Mouse (Mus musculus) cortical plate, adult 2 months (tissue): ENCODE data around the gene Ttc7b. TPM values are rescaled to one million over a fixed set of nuclear protein-coding genes. Genes with fewer than 3 reads are reported as not detected.

ENCODE experiments used
- H3K27ac ChIP-seq: fragments of 200-500 bp; 2 replicates; pipeline ENCODE4 v1.5.1; 2012; ENCODE audit warnings: low read length, control low read depth, inconsistent platforms; ENCODE audit not compliant: insufficient read depth
- H3K4me1 ChIP-seq: fragments of 200-500 bp; 2 replicates; pipeline ENCODE4 v1.6.1; 2011; ENCODE audit warnings: low read length; ENCODE audit not compliant: control insufficient read depth, insufficient read depth
- H3K4me3 ChIP-seq: fragments of 200-500 bp; 2 replicates; pipeline ENCODE4 v1.5.1; 2011; ENCODE audit warnings: mild to moderate bottlenecking, low read length, control low read depth; ENCODE audit not compliant: insufficient read depth
- CTCF ChIP-seq: fragments of 200-500 bp; IDR thresholded peaks from 2 replicates; pipeline ENCODE4 v1.5.1; 2011; ENCODE audit warnings: mild to moderate bottlenecking, control low read depth, low read length; ENCODE audit not compliant: insufficient read depth; ENCODE audit errors: extremely low read depth
- POLR2A ChIP-seq: fragments of 200-500 bp; IDR thresholded peaks from 2 replicates; pipeline ENCODE4 v1.6.1; 2011; ENCODE audit warnings: mild to moderate bottlenecking, low read length, control low read depth; ENCODE audit not compliant: insufficient read depth; ENCODE audit errors: extremely low read depth
- polyA plus RNA-seq: library from polyadenylated mRNA; depleted of rRNA; stranded (reverse); fragments of >200 nt; gene quantifications from 2 replicates; pipeline ENCODE4 v1.2.3, GENCODE M21; 2012

The Ttc7b gene
- polyA plus RNA-seq, 1 experiment = 221 TPM

GRCm38 (mm10) chr12:100445686-100446085 is 74.9 kb downstream of the Ttc7b start:
- H3K4me3 ChIP-seq = no peak overlapping the region
- no peak for TF ChIP-seq POLR2A
- no peak for TF ChIP-seq CTCF
- 0 out of 2 replicates have a peak overlapping the region, but pooled peaks have one; percentile 19 for H3K27ac ChIP-seq
- peaks cover 15% of the 10 kb centered on the region for H3K4me1 ChIP-seq

- TF ChIP-seq POLR2A (no peak), CTCF (no peak)
- Histone ChIP-seq H3K4me3 (no peak overlapping the region), H3K4me1 (peaks cover 16% of the 10 kb centered on the region), H3K27ac (no peak overlapping the region)
Measured at GRCm38 (mm10) chr12:100445271-100445670, 75.4 kb downstream of the Ttc7b start.

- Histone ChIP-seq H3K4me1 (peaks cover 17% of the 10 kb centered on the region), H3K4me3 (no peak overlapping the region), H3K27ac (no peak overlapping the region)
- no peak for TF ChIP-seq CTCF
- no peak for TF ChIP-seq POLR2A
Measured at GRCm38 (mm10) chr12:100444671-100445165, 75.9 kb downstream of the Ttc7b start.

- Histone ChIP-seq H3K4me3 (no peak overlapping the region), H3K4me1 (peaks cover 21% of the 10 kb centered on the region), H3K27ac (no peak overlapping the region)
- no peak for TF ChIP-seq CTCF
Measured at GRCm38 (mm10) chr12:100443452-100443851, 77.2 kb downstream of the Ttc7b start.

GRCm38 (mm10) chr12:100441609-100442008 is 79.0 kb downstream of the Ttc7b start:
- TF ChIP-seq CTCF (no peak), POLR2A (no peak)
- H3K27ac ChIP-seq = no peak overlapping the region
- H3K4me3 ChIP-seq = no peak overlapping the region
- peaks cover 23% of the 10 kb centered on the region for H3K4me1 ChIP-seq

- TF ChIP-seq POLR2A = no peak
- no peak for TF ChIP-seq CTCF
- Histone ChIP-seq H3K4me1 (peaks cover 18% of the 10 kb centered on the region), H3K27ac (no peak overlapping the region; the same call in 1 of the 2 replicates), H3K4me3 (no peak overlapping the region)
Measured at GRCm38 (mm10) chr12:100439883-100440282, 80.7 kb downstream of the Ttc7b start.

- Histone ChIP-seq H3K4me1 (peaks cover 18% of the 10 kb centered on the region), H3K27ac (peak overlapping the region; percentile 93), H3K4me3 (no peak overlapping the region)
- TF ChIP-seq POLR2A = no peak
- no peak for TF ChIP-seq CTCF
Measured at GRCm38 (mm10) chr12:100439145-100439755, 81.4 kb downstream of the Ttc7b start.

- H3K27ac ChIP-seq = peak overlapping the region; percentile 93
- H3K4me3 ChIP-seq = no peak overlapping the region
- TF ChIP-seq POLR2A (no peak), CTCF (no peak)
- peaks cover 20% of the 10 kb centered on the region for H3K4me1 ChIP-seq
Measured at GRCm38 (mm10) chr12:100438509-100438908, 82.1 kb downstream of the Ttc7b start.

- peaks cover 22% of the 10 kb centered on the region for H3K4me1 ChIP-seq
- H3K27ac ChIP-seq = peak overlapping the region; percentile 86; the same call in 1 of the 2 replicates
- no peak overlapping the region for H3K4me3 ChIP-seq
- no peak for TF ChIP-seq CTCF
- TF ChIP-seq POLR2A = no peak
Measured at GRCm38 (mm10) chr12:100437862-100438261, 82.8 kb downstream of the Ttc7b start.

GRCm38 (mm10) chr12:100435763-100436162 is 84.9 kb downstream of the Ttc7b start:
- Histone ChIP-seq H3K4me3 (no peak overlapping the region), H3K4me1 (peaks cover 19% of the 10 kb centered on the region), H3K27ac (no peak overlapping the region; the same call in 1 of the 2 replicates)
- TF ChIP-seq POLR2A = no peak
- no peak for TF ChIP-seq CTCF

GRCm38 (mm10) chr12:100431830-100432229 is 88.8 kb downstream of the Ttc7b start:
- H3K27ac ChIP-seq = no peak overlapping the region

More at GRCm38 (mm10) chr12:100431830-100432229, 88.8 kb downstream of the Ttc7b start:
- TF ChIP-seq CTCF = no peak
- no peak for TF ChIP-seq POLR2A
- no peak overlapping the region for H3K4me3 ChIP-seq
- H3K4me1 ChIP-seq = peaks cover 18% of the 10 kb centered on the region
